Mouse (Mus musculus): ENCODE measurements around the gene Hoxd3. TPM values are rescaled to one million over a fixed set of nuclear protein-coding genes. Genes with fewer than 3 reads are reported as not detected.

Gene Hoxd3
- polyA plus RNA-seq, 1 experiment: not detected

DNA sequence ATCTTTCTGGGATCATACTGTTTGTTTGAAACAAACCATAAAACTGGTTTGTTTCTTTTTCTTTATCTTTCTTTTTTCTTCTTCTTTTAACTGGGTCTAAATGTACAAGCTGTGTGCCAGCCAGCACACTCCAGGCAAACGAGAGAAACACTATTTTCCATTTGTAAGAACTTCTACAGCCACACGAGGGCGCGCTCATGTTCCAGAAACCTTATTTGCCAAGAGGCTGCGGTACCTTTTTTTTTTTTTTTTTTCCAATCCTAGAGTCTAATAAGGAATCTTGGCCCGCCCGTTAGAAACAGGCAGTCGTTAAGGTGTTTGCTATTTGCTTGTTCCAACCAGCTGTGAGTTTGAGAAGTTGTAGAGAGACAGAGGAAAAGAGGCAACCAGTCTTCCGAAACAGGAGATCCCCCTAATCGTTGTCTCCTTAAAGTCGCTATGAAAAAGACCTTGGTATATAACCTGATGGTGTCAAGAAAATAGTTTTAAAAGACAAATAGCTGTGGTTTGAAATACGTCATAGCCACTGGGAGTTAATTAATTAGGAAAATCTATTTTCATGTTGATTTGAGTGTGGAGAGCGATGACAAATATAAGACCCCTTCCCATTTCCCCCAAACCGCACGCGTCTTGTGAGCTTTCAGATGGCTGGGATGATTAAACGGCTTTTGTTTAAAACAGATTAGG lies 25.3 kb upstream of the Hoxd3 start:
- Histone ChIP-seq H3K9me3 (replicated peaks; ENCODE audit: control insufficient read depth, insufficient read depth, low read length, poor library complexity, severe bottlenecking) (no peaks in the 10 kb centered on the region), H3K4me3 (ENCODE audit: low read depth, low read length) (no peak overlapping the region), H3K27me3 (ENCODE audit: control insufficient read depth, insufficient read depth, low read length, poor library complexity, severe bottlenecking) (peaks cover 57% of the 10 kb centered on the region), H3K36me3 (ENCODE audit: control insufficient read depth, insufficient read depth, low read length, poor library complexity, severe bottlenecking) (no peaks in the 10 kb centered on the region), H3K4me1 (ENCODE audit: control insufficient read depth, insufficient read depth, low read length) (no peaks in the 10 kb centered on the region), H3K9ac (ENCODE audit: low read depth, poor library complexity, severe bottlenecking) (no peak overlapping the region), H3K27ac (ENCODE audit: insufficient read depth, low read length) (no peak overlapping the region)
- TF ChIP-seq EP300 (IDR thresholded peaks at IDR 0.05; ENCODE audit: insufficient read depth, low read depth, low read length): no peak
- peak; percentile 21 for TF ChIP-seq CTCF (IDR thresholded peaks at IDR 0.05; ENCODE audit: low read depth, low read length)
- TF ChIP-seq POLR2A (IDR thresholded peaks at IDR 0.05; ENCODE audit: insufficient read depth, low read length): no peak

DNA sequence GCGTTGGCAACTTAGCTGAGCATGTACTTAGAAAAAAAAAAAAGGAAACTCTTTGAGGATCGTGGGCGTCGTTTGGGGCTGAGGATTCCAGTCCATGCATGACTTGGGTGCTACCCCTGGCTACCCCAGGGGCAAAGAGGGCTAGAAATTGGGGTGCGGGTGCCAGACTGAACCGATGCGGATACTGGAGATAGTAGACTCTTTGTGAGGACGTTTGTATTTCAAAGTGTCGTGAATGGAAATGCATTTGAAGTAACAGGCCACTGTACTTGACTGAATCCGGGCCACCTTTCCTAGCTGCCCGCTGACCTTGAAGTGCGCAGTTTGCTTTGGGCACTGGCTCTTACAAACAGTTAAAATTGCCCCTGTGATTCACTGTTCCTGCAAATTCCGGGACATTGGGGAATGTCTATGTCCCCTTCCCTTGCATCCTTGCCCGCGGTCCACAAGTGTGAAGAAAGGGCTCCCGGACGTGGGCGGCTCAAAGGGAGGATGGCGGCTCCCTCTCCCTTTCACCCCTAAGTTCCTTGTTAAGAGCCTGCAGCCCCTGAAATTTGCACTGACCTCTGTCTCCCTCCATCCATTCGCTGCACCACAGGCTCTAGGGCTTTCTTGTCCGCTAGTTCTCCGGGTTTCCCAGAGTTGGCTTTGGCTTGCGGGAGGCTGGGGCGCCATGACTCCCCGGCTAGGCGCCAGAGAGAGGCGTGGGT lies 24.6 kb upstream of the Hoxd3 start:
- H3K27ac ChIP-seq (ENCODE audit: insufficient read depth, low read length): no peak overlapping the region
- no peaks in the 10 kb centered on the region for H3K4me1 ChIP-seq (ENCODE audit: control insufficient read depth, insufficient read depth, low read length)
- H3K36me3 ChIP-seq (ENCODE audit: control insufficient read depth, insufficient read depth, low read length, poor library complexity, severe bottlenecking): no peaks in the 10 kb centered on the region
- TF ChIP-seq CTCF (IDR thresholded peaks at IDR 0.05; ENCODE audit: low read depth, low read length) (no peak), EP300 (IDR thresholded peaks at IDR 0.05; ENCODE audit: insufficient read depth, low read depth, low read length) (no peak), POLR2A (IDR thresholded peaks at IDR 0.05; ENCODE audit: insufficient read depth, low read length) (no peak)
- no peak overlapping the region for H3K9ac ChIP-seq (ENCODE audit: low read depth, poor library complexity, severe bottlenecking)
- H3K9me3 ChIP-seq (replicated peaks; ENCODE audit: control insufficient read depth, insufficient read depth, low read length, poor library complexity, severe bottlenecking): no peaks in the 10 kb centered on the region
- peaks cover 58% of the 10 kb centered on the region for H3K27me3 ChIP-seq (ENCODE audit: control insufficient read depth, insufficient read depth, low read length, poor library complexity, severe bottlenecking)
- H3K4me3 ChIP-seq (ENCODE audit: low read depth, low read length): no peak overlapping the region

DNA sequence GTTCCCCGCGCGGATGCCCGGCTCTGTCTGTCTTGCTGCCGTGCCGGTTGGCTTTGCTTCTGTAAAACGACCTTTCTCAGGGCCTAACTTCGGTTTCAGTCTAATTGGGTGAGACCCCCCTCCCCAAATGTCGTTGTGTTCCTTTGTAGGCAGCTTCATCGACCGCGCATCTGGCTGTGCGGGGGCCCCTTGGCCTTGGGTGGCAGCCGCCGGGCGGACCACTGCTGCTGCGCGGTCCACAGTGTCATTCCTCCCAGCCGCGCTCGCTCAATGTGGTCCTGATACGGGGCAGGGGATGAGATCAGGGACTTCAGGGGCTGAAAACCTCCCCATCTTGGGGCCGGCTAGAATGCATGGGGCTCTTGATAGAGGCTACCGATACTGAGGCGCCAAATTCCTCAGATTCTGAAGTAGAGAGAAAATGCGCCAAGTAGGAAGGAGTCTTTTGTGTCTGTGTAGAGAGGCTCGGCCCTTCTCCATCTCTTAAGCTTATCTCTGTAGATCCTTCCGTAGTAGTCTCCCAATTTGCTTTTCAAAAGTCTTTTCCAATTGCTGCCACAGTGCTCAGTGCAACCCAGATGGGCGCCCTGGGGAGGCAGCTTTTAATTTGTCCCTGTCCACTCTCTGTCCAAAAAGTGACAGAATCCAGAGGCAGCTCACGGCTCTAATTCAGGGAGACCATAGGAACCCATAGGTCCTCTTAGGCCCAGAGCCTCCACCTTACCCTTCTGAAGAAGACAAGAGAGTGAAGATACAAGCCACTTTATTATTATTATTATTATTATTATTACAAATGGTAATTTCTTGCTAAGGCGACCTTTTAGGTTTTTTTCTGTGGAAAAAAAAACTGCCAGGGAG lies 23.8 kb upstream of the Hoxd3 start:
- Histone ChIP-seq H3K27ac (ENCODE audit: insufficient read depth, low read length) (no peak overlapping the region), H3K9me3 (replicated peaks; ENCODE audit: control insufficient read depth, insufficient read depth, low read length, poor library complexity, severe bottlenecking) (no peaks in the 10 kb centered on the region), H3K36me3 (ENCODE audit: control insufficient read depth, insufficient read depth, low read length, poor library complexity, severe bottlenecking) (no peaks in the 10 kb centered on the region), H3K4me3 (ENCODE audit: low read depth, low read length) (0 out of 2 replicates have a peak overlapping the region, but pooled peaks have one; percentile 23), H3K9ac (ENCODE audit: low read depth, poor library complexity, severe bottlenecking) (no peak overlapping the region), H3K27me3 (ENCODE audit: control insufficient read depth, insufficient read depth, low read length, poor library complexity, severe bottlenecking) (peaks cover 60% of the 10 kb centered on the region), H3K4me1 (ENCODE audit: control insufficient read depth, insufficient read depth, low read length) (no peaks in the 10 kb centered on the region)
- no peak for TF ChIP-seq CTCF (IDR thresholded peaks at IDR 0.05; ENCODE audit: low read depth, low read length)
- no peak for TF ChIP-seq POLR2A (IDR thresholded peaks at IDR 0.05; ENCODE audit: insufficient read depth, low read length)
- no peak for TF ChIP-seq EP300 (IDR thresholded peaks at IDR 0.05; ENCODE audit: insufficient read depth, low read depth, low read length)

DNA sequence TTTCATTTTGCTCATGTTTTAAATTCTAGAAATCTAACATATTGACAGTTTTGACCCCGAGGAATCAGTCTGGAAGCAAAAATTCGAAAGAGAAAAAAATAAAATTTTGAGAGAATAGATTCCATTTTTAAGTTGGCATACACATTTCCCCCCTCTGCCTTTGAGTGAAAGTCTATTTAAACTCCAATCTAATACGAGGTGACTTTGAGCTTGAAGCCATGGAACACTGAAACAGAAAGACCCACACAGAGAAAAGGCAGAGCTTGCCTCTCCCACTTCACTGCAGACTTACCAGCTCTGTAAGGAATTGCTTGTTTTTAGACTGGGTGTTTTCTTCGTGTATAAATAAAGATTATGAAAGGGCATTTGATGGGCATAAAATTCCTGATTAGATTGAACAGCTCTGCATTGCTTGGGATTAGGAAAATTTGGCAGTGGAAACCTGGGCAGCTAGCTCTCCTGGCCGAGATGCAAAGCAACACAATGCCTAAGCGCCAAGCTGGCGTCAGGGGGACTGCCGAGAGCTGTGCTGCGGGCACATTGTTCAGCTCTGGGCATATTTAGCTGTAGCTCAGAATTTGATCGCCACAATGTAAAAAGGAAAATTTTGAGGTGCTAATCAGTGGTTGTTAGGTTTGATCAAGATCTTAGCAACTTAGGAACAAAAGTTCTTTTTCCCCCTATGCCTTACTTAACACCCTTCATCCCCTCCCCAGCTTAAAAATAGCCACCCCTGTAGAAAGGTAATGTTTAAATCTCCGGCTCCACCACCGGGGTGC lies 22.7 kb upstream of the Hoxd3 start:
- Histone ChIP-seq H3K36me3 (ENCODE audit: control insufficient read depth, insufficient read depth, low read length, poor library complexity, severe bottlenecking) (no peaks in the 10 kb centered on the region), H3K27me3 (ENCODE audit: control insufficient read depth, insufficient read depth, low read length, poor library complexity, severe bottlenecking) (peaks cover 62% of the 10 kb centered on the region), H3K4me3 (ENCODE audit: low read depth, low read length) (no peak overlapping the region), H3K9me3 (replicated peaks; ENCODE audit: control insufficient read depth, insufficient read depth, low read length, poor library complexity, severe bottlenecking) (no peaks in the 10 kb centered on the region), H3K9ac (ENCODE audit: low read depth, poor library complexity, severe bottlenecking) (no peak overlapping the region), H3K27ac (ENCODE audit: insufficient read depth, low read length) (no peak overlapping the region), H3K4me1 (ENCODE audit: control insufficient read depth, insufficient read depth, low read length) (no peaks in the 10 kb centered on the region)
- TF ChIP-seq CTCF (IDR thresholded peaks at IDR 0.05; ENCODE audit: low read depth, low read length) (no peak), EP300 (IDR thresholded peaks at IDR 0.05; ENCODE audit: insufficient read depth, low read depth, low read length) (no peak)

DNA sequence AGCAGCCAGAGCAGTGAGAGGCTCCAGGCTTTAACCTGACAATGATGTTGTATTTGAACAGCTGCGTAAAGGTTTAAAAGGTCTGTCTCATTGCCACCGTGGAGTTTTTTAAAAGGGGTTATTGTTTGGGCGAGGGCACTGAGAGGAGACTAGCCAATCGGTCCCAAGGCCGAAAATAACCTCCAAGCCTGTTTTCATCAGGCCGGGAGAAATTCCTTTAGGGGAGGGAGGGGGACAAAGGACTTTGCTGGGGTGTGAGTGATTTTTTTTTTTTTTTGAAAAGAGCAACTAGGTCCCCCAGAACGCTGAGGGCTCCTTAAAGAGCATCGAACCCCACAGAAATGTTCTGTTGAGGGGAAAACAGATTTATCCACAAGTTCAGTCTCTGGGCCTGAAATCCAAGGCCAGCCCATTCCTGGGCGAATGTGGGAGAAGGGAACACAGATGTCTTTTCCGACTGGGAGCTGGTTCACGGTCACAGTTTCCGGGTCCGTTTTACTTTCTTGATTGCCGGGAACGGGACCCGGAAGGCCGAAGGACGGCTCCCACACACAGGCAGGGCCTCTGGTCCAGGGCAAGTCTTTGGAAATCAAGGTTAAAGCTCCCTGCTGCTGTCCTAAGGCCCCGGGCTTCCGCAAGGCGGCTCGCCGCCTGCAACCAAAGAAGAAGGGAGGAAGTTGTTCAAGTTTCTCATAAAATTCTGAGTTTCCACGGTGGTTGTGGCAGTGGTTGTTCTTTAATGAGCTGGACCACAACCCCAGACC lies 22.0 kb upstream of the Hoxd3 start:
- no peak overlapping the region for H3K27ac ChIP-seq (ENCODE audit: insufficient read depth, low read length)
- H3K9ac ChIP-seq (ENCODE audit: low read depth, poor library complexity, severe bottlenecking): no peak overlapping the region
- no peaks in the 10 kb centered on the region for H3K36me3 ChIP-seq (ENCODE audit: control insufficient read depth, insufficient read depth, low read length, poor library complexity, severe bottlenecking)
- H3K4me1 ChIP-seq (ENCODE audit: control insufficient read depth, insufficient read depth, low read length): no peaks in the 10 kb centered on the region
- no peaks in the 10 kb centered on the region for H3K9me3 ChIP-seq (replicated peaks; ENCODE audit: control insufficient read depth, insufficient read depth, low read length, poor library complexity, severe bottlenecking)
- no peak overlapping the region for H3K4me3 ChIP-seq (ENCODE audit: low read depth, low read length)
- H3K27me3 ChIP-seq (ENCODE audit: control insufficient read depth, insufficient read depth, low read length, poor library complexity, severe bottlenecking): peaks cover 57% of the 10 kb centered on the region
- TF ChIP-seq EP300 (IDR thresholded peaks at IDR 0.05; ENCODE audit: insufficient read depth, low read depth, low read length) (no peak), POLR2A (IDR thresholded peaks at IDR 0.05; ENCODE audit: insufficient read depth, low read length) (no peak), CTCF (IDR thresholded peaks at IDR 0.05; ENCODE audit: low read depth, low read length) (no peak)

Measured in ES-Bruce4 (cell line).